Mouse (Mus musculus) intestine, postnatal 0 days (tissue): ENCODE measurements around the gene Amigo3. TPM values are rescaled to one million over a fixed set of nuclear protein-coding genes. Genes with fewer than 3 reads are reported as not detected.

Experiments used
- ATAC-seq: fragments of 200-750 bp; cut with Nextera tagmentation; 2 replicates; pipeline ENCODE4 v1.8.0; 2017; ENCODE audit warnings: mild to moderate bottlenecking, moderate TSS enrichment, moderate library complexity
- H3K27ac ChIP-seq: fragments of 300-500 bp; sonication (generic); 2 replicates; pipeline ENCODE4 v1.5.1; 2014; ENCODE audit warnings: mild to moderate bottlenecking, low read depth, low read length, moderate library complexity
- H3K27me3 ChIP-seq: fragments of 300-500 bp; sonication (generic); replicated peaks from 2 replicates; pipeline ENCODE4 v1.6.1; 2014; ENCODE audit warnings: low read length, mixed read lengths; ENCODE audit not compliant: control insufficient read depth, insufficient read depth
- H3K36me3 ChIP-seq: fragments of 300-500 bp; sonication (generic); 2 replicates; pipeline ENCODE4 v1.6.1; 2014; ENCODE audit warnings: mild to moderate bottlenecking, moderate library complexity; ENCODE audit not compliant: control insufficient read depth, insufficient read depth
- H3K4me1 ChIP-seq: fragments of 300-500 bp; sonication (generic); replicated peaks from 2 replicates; pipeline ENCODE4 v1.6.1; 2014; ENCODE audit warnings: antibody characterized with exemption, low read length, mixed read lengths; ENCODE audit not compliant: control insufficient read depth, insufficient read depth
- H3K4me2 ChIP-seq: fragments of 300-500 bp; sonication (generic); replicated peaks from 2 replicates; pipeline ENCODE4 v1.6.1; 2014; ENCODE audit warnings: low read depth, mild to moderate bottlenecking, moderate library complexity
- H3K4me3 ChIP-seq: fragments of 300-500 bp; sonication (generic); 2 replicates; pipeline ENCODE4 v1.5.1; 2014; ENCODE audit warnings: low read depth, low read length
- H3K9ac ChIP-seq: fragments of 300-500 bp; sonication (generic); 2 replicates; pipeline ENCODE4 v1.6.1; 2014; ENCODE audit warnings: mild to moderate bottlenecking, low read depth, low read length
- H3K9me3 ChIP-seq: fragments of 300-500 bp; sonication (generic); 2 replicates; pipeline ENCODE4 v1.6.1; 2016; ENCODE audit warnings: mixed run types; ENCODE audit not compliant: control insufficient read depth
- CTCF ChIP-seq: sonication (generic); IDR thresholded peaks from 2 replicates; pipeline ENCODE4 v1.5.1; 2016; ENCODE audit warnings: low read depth, mild to moderate bottlenecking, control low read depth, antibody characterized with exemption, moderate library complexity
- WGBS: fragments of 180-500 bp; shearing (Covaris S2); extraction: QIAGEN DNeasy Blood & Tissue Kit; methylation state at CpG from one replicate; pipeline ENCODE4 v1.1.7; 2014; 5-methylcytosine and 5-hydroxymethylcytosine counted together
- microRNA-seq: library from miRNA; unstranded; fragments of <30 nt; microRNA quantifications from one replicate; pipeline ENCODE4, GENCODE M21; 2016
- polyA plus RNA-seq: library from polyadenylated mRNA; unstranded; fragments of >200 nt; fragmentation: Nextera tagmentation; extraction: Ambion mirVana; gene quantifications from 2 replicates; pipeline ENCODE4 v1.2.1, GENCODE M21; 2015

Gene Amigo3
- polyA plus RNA-seq, 1 experiment from 2014 or later = 4.4 TPM

DNA sequence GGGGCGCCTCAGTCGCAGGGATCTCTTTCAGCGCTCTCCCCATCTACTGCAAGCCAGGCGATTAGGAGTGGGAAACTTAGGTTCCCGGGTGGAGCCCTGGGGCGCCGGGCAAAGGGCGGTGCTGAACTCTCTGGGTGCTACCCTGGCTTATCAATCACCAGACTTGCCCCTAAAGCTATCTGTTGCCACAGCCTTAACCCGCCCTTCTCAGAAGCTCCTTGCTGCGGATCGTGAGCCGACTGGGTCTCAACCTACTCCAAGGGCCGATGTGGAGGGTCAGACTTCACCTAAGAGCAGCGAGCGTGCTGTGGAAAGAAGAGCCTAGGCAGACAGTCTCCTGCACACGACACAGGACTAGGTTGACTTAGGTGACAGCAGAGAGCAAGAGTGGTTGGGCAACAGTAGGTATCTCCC, 42.0 kb downstream of the Amigo3 start:
- Histone ChIP-seq H3K36me3 (peaks cover 19% of the 10 kb centered on the region), H3K4me1 (peaks cover 8% of the 10 kb centered on the region; the same call in 1 of the 2 replicates)
- under 1% methylated on average over 16 of the region's 16 CpGs for WGBS

DNA sequence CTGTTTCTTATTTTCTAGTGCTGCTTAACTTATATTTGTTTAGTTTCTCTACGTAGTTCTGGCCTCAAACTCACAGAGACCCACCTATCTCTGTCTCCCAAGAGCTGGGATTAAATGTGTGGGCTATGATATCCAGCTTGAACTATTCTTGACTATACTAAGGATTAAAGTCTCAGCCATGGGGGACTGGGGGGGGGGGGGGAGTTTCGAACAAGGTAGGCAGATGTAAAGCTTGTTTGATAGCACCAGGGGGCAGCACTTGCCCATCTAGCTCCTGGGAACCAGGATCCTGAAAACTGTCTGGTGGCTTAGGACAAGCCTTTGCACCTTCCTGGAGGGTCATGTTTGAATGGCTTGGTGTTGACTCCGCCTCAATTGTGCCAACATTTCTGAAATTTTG, 42.6 kb downstream of the Amigo3 start:
- H3K9me3 ChIP-seq = no peaks in the 10 kb centered on the region
- H3K4me1 ChIP-seq = peaks cover 8% of the 10 kb centered on the region; the same call in 1 of the 2 replicates
- H3K9ac ChIP-seq = peak overlapping the region; percentile 91; the same call in 1 of the 2 replicates
- H3K4me3 ChIP-seq = peak overlapping the region; percentile 87
- no peak for ATAC-seq
- TF ChIP-seq CTCF = peak; percentile 87
- H3K27ac ChIP-seq = peak overlapping the region; percentile 91
- no peaks in the 10 kb centered on the region for H3K27me3 ChIP-seq
- 7% methylated on average over 3 of the region's 3 CpGs for WGBS
- peak overlapping the region; percentile 93 for H3K4me2 ChIP-seq
- peaks cover 16% of the 10 kb centered on the region for H3K36me3 ChIP-seq

More for the DNA sequence above, 42.0 kb downstream of the Amigo3 start:
- peak overlapping the region; percentile 91 for H3K27ac ChIP-seq
- H3K9me3 ChIP-seq = no peaks in the 10 kb centered on the region
- no peak for TF ChIP-seq CTCF
- no peaks in the 10 kb centered on the region for H3K27me3 ChIP-seq
- peak overlapping the region; percentile 91 for H3K9ac ChIP-seq
- ATAC-seq = peak; percentile 58
- H3K4me3 ChIP-seq = peak overlapping the region; percentile 87
- peak overlapping the region; percentile 93 for H3K4me2 ChIP-seq

DNA sequence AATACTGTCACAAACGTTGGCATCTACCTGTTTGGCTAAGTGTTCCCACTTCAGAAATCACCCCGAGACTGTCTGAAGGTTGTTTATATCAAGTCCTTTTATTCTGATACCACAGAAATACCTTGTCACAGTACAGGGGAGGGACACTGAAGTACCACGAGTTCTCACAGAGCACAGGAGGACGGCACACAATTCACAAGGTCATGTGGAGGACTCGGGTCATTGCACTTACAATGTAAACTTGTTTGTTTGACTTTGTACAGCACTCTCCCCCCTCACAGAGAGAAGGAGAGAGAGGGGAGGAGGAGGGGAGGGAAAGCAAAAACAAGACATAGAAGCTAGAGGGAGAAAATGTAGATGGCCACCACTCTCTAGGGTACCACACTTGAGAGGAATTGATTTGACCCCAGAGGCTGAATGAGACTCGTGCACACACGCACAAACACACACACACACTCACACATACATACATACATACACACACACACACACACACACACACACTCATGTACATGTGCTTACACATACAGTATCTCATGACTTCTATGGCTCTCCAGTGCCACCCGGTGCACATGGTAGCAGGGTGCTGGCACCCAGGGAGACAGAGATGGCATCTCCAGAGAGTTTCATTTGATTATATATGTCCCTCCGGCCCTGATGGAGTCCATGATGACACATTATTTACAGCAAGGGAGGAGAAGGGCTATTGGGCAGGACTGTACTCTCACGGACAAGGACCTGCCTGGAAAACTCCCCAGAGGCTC, 43.2 kb downstream of the Amigo3 start:
- 0 out of 2 replicates have a peak overlapping the region, but pooled peaks have one; percentile 18 for H3K9ac ChIP-seq
- 48% methylated on average over 10 of the region's 10 CpGs for WGBS
- H3K27ac ChIP-seq = peak overlapping the region; percentile 91

DNA sequence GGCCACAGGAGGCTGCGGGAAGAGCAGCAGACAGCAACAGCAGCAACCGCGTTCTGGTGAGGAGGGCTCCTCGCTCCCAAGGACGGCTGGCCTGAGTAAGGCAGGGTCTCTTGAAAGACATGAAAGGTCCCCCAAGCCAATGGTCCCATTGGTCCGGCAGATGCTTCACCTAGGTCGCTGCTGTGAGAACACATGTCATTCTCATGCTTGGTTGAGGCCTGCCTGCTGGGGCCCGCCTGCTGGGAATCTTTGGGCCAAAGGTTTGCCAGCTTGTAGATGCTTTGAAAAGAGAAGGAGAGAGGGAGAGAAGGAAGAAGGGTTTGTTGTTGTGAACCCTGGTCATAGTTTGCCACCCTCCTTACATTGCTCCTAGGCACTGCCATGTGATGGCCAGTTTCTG, 46.7 kb downstream of the Amigo3 start:
- ATAC-seq = no peak
- no peaks in the 10 kb centered on the region; the same call in 1 of the 2 replicates for H3K36me3 ChIP-seq
- no peak for TF ChIP-seq CTCF
- H3K4me2 ChIP-seq = no peak overlapping the region
- H3K27ac ChIP-seq = no peak overlapping the region
- no peak overlapping the region for H3K9ac ChIP-seq
- 85% methylated on average over 8 of the region's 8 CpGs for WGBS
- no peak overlapping the region for H3K4me3 ChIP-seq
- H3K9me3 ChIP-seq = no peaks in the 10 kb centered on the region
- no peaks in the 10 kb centered on the region for H3K27me3 ChIP-seq
- H3K4me1 ChIP-seq = peaks cover 8% of the 10 kb centered on the region; the same call in 1 of the 2 replicates

More for the DNA sequence above, 43.2 kb downstream of the Amigo3 start:
- Histone ChIP-seq H3K4me2 (peak overlapping the region; percentile 93), H3K4me3 (no peak overlapping the region), H3K9me3 (no peaks in the 10 kb centered on the region), H3K27me3 (no peaks in the 10 kb centered on the region), H3K36me3 (peaks cover 10% of the 10 kb centered on the region), H3K4me1 (peaks cover 8% of the 10 kb centered on the region; the same call in 1 of the 2 replicates)
- no peak; the same call in 1 of the 2 replicates for TF ChIP-seq CTCF
- ATAC-seq = no peak

DNA sequence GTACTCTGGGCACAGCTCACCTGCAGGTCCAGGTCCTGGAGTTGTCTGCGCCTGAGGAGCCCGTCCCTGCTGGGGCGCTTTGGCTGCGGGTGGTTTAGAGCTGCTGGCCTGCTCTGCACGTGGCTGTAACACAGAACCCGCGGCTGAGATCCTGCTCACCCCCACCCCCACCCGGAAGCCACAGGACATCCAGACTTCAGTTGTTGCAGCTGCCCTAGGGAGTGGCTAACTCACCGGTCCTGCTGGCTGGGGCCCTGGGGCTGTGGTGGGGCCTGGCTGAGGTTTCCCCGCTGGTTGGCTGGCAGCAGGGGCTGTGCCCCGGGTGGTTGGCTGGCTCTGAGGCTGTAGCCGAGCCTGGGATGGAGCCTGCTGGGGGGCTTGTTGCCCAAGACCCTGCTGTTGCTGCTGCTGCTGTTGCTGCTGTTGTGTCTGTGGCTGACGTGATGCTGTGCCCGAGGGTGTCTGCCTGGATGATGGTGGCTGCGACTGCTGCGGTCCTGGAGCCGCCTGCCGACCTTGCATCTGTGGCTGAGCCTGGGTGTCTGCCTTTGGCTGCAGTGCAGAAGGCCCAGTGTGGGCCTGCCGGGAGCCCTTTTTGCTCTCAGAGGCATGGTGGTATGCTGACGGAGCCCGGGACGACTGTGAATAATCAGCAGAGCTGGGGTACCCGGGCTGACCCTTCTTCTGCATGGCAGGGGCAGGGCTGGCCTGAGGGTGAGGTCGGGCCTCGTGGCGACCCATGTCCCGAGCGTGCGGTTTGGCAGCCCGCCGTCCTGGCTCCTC, 52.0 kb downstream of the Amigo3 start:
- 36% methylated on average over 31 of the region's 31 CpGs for WGBS
- Histone ChIP-seq H3K27ac (peak overlapping the region; percentile 57), H3K4me2 (peak overlapping the region; percentile 58), H3K9ac (peak overlapping the region; percentile 40; the same call in 1 of the 2 replicates), H3K27me3 (no peaks in the 10 kb centered on the region), H3K4me3 (peak overlapping the region; percentile 7; the same call in 1 of the 2 replicates), H3K9me3 (no peaks in the 10 kb centered on the region), H3K4me1 (no peaks in the 10 kb centered on the region; the same call in 1 of the 2 replicates), H3K36me3 (peaks cover 6% of the 10 kb centered on the region; the same call in 1 of the 2 replicates)
- peak; percentile 89 for ATAC-seq
- TF ChIP-seq CTCF = 0 out of 2 replicates have a peak, but pooled peaks have one; percentile 3

Small RNA genes lying within 50 kb of the gene (microRNA-seq; reads per million reads assigned to microRNA genes)
- not detected for gene Gm47303
- gene Mir7088 = not detected

Other genes starting within 250 kb of the Amigo3 start
- gene Rbm6, start 179.9 kb upstream of the Amigo3 start, polyA plus RNA-seq = 21.1 and 26.2 TPM in 2 replicates
- gene Mon1a, start 165.0 kb upstream of the Amigo3 start, polyA plus RNA-seq = 31.6 and 34.7 TPM in 2 replicates
- 7.1 and 8.8 TPM in 2 replicates for gene Mst1r, start 146.3 kb upstream of the Amigo3 start, polyA plus RNA-seq
- not detected in 2 replicates for gene Actl11, start 124.7 kb upstream of the Amigo3 start, polyA plus RNA-seq
- 0.37 and 0.42 TPM in 2 replicates for gene Camkv, start 117.5 kb upstream of the Amigo3 start, polyA plus RNA-seq
- gene Traip, start 103.0 kb upstream of the Amigo3 start, polyA plus RNA-seq = 3.2 and 3.7 TPM in 2 replicates
- 43.8 and 50.6 TPM in 2 replicates for gene Uba7, start 77.7 kb upstream of the Amigo3 start, polyA plus RNA-seq
- gene Gm20661, start 70.1 kb upstream of the Amigo3 start, polyA plus RNA-seq = 0.39 and 0.88 TPM in 2 replicates
- gene Inka1, start 67.3 kb upstream of the Amigo3 start, polyA plus RNA-seq = 17.3 and 19.4 TPM in 2 replicates
- gene Cdhr4, start 60.7 kb upstream of the Amigo3 start, polyA plus RNA-seq = 1.6 and 2.0 TPM in 2 replicates
- 0.43 TPM in 1 of 2 replicates, not detected in the other for gene Gm20662, start 56.8 kb upstream of the Amigo3 start, polyA plus RNA-seq
- gene Ip6k1, start 50.7 kb upstream of the Amigo3 start, polyA plus RNA-seq = 27.9 and 30.5 TPM in 2 replicates
- 146 and 154 TPM in 2 replicates for gene Gmppb, start 3.9 kb upstream of the Amigo3 start, polyA plus RNA-seq
- 0.78 and 0.84 TPM in 2 replicates for gene Mst1, start 27.3 kb downstream of the Amigo3 start, polyA plus RNA-seq
- gene Rnf123, start 30.2 kb downstream of the Amigo3 start, polyA plus RNA-seq = 17.2 and 18.2 TPM in 2 replicates
- 82.6 and 98.4 TPM in 2 replicates for gene Apeh, start 41.4 kb downstream of the Amigo3 start, polyA plus RNA-seq
- 1.6 and 1.9 TPM in 2 replicates for gene Bsn, start 137.2 kb downstream of the Amigo3 start, polyA plus RNA-seq
- 42.9 and 44.6 TPM in 2 replicates for gene Dag1, start 210.8 kb downstream of the Amigo3 start, polyA plus RNA-seq
- gene Nicn1, start 237.3 kb downstream of the Amigo3 start, polyA plus RNA-seq = 12.4 and 15.6 TPM in 2 replicates
- 4.5 and 4.8 TPM in 2 replicates for gene Amt, start 243.7 kb downstream of the Amigo3 start, polyA plus RNA-seq